Mouse (Mus musculus) spleen, adult 2 months (tissue): ENCODE measurements at regions not wholly inside any gene's neighbourhood (a gene's known extent, or its start where the extent isn't known, plus 50 kb on each side); places are given as distances from the start of the nearest gene placed in this dataset.

Experiments used
- DNase-seq, 2 experiments: peaks; one replicate each; pipeline versions ENCODE4 v3.0.0 to v3.0.0-alpha.2; 2012 to 2021; ENCODE audit warnings: low spot score in 2 of 2, low read depth in 1 of 2
- H3K27ac ChIP-seq: fragments of 200-500 bp; 2 replicates; pipeline ENCODE4 v1.5.1; 2012; ENCODE audit warnings: low read length, inconsistent platforms; ENCODE audit not compliant: insufficient read depth
- H3K27me3 ChIP-seq: fragments of 200-500 bp; 2 replicates; pipeline ENCODE4 v1.6.1; 2012; ENCODE audit warnings: mild to moderate bottlenecking, moderate library complexity, low read length, inconsistent platforms; ENCODE audit not compliant: control insufficient read depth, insufficient read depth
- H3K36me3 ChIP-seq: fragments of 200-500 bp; 2 replicates; pipeline ENCODE4 v1.6.1; 2012; ENCODE audit warnings: mild to moderate bottlenecking, low read length, inconsistent platforms; ENCODE audit not compliant: control insufficient read depth, insufficient read depth
- H3K4me1 ChIP-seq: fragments of 200-500 bp; 2 replicates; pipeline ENCODE4 v1.6.1; 2011; ENCODE audit warnings: inconsistent platforms; ENCODE audit not compliant: control insufficient read depth, insufficient read depth, insufficient read length
- H3K4me3 ChIP-seq: fragments of 200-500 bp; 2 replicates; pipeline ENCODE4 v1.5.1; 2011; ENCODE audit warnings: mild to moderate bottlenecking, inconsistent platforms; ENCODE audit not compliant: insufficient read depth, insufficient read length; ENCODE audit errors: extremely low read depth
- CTCF ChIP-seq: fragments of 200-500 bp; IDR thresholded peaks from 2 replicates; pipeline ENCODE4 v1.5.1; 2011; ENCODE audit warnings: mild to moderate bottlenecking, inconsistent platforms; ENCODE audit not compliant: insufficient read depth, insufficient read length, insufficient replicate concordance; ENCODE audit errors: extremely low read depth
- POLR2A ChIP-seq: fragments of 200-500 bp; IDR thresholded peaks from 2 replicates; pipeline ENCODE4 v1.6.1; 2011; ENCODE audit warnings: low read depth, low read length, inconsistent platforms
- whole genome bisulfite sequencing: fragments of 180-500 bp; shearing (Covaris S2); methylation state at CpG from one replicate; pipeline ENCODE4 v1.1.7; 2018; 5-methylcytosine and 5-hydroxymethylcytosine counted together

DNA sequence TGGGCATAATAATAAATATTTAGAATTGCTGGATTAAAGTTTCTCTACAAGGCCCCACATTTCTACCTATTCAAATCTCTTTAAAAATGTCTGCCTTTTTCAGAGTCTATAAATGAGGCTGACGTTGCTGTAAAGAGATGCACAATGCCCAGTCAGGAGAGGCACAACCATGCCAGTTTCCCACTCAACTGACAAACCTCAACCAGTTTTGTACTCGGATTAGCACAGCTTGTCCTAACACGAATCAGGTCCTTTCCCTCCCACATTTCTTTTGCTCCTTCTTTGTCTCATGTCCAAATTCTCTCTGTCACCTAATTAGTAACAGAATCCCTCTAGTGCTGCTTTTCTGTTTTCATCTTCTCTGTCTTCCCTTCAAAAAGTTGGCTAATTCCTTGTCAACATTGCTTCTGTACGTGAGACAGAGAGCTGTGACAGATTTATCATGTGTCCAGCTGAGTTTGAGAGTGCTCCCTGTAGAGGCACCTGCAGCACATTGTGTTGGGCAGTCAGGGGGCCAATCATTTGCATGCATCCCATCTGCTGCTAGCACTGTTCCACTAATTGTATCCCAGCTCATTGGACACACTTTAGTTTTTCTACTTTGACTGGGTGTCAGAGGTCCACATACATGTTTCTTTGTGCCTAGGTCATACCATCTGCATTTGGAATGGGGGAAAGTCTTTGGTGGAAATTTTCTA is 504.5 kb upstream of the Gpc5 start:
- no peak overlapping the region for H3K27ac ChIP-seq
- H3K36me3 ChIP-seq = no peaks in the 10 kb centered on the region
- H3K4me1 ChIP-seq = no peaks in the 10 kb centered on the region
- WGBS = 67% methylated on average over 4 of the region's 4 CpGs
- TF ChIP-seq POLR2A (no peak), CTCF (no peak)
- no peaks in the 10 kb centered on the region for H3K27me3 ChIP-seq
- H3K4me3 ChIP-seq = no peak overlapping the region
- DNase-seq = no peak

DNA sequence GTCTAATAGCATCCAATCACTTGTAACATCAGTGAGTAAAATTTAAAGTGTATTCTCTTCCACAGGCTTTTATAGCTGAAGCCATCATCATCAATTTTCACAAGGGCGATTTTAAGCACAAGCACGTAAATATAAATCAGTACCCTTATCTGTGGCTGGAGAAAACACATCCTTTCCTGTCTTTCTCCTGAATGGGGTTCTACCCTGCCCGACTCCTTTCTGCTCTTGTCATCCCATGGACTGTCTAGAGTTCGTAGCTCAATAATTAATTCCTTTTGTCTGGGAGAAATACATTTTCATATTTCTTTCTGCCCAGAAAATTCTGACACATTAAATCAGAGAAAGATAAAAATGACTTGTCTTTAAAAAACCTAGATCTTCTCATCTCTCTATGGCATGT is 482.7 kb upstream of the Gpc5 start:
- Histone ChIP-seq H3K36me3 (no peaks in the 10 kb centered on the region), H3K27me3 (no peaks in the 10 kb centered on the region), H3K27ac (no peak overlapping the region), H3K4me1 (no peaks in the 10 kb centered on the region), H3K4me3 (no peak overlapping the region)
- no peak for DNase-seq
- WGBS = 73% methylated on average over 4 of the region's 4 CpGs
- no peak for TF ChIP-seq CTCF
- no peak for TF ChIP-seq POLR2A

DNA sequence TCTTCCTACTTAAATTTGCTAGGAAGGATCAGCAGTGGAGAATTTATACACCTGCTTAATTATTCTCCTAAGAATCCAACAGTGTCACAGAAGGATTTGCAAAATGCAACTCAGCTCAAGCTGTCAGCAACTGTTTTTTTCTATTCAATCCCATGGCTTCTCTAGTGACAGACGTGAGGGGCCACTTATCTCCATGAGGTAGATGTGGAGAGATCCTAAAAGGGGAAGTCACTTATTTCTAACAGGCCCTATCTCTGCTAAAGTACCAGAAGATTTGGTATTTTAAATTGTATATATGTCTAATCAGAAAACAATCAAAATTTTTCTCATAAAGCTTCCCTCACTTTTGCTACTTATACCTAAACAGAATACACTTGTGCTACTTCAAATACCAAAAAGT is 479.6 kb upstream of the Gpc5 start:
- H3K4me1 ChIP-seq = no peaks in the 10 kb centered on the region
- no peak for TF ChIP-seq POLR2A
- TF ChIP-seq CTCF = no peak
- no peaks in the 10 kb centered on the region for H3K27me3 ChIP-seq
- H3K36me3 ChIP-seq = no peaks in the 10 kb centered on the region
- WGBS = 27% methylated on average over 1 of the region's 1 CpGs
- no peak for DNase-seq
- no peak overlapping the region for H3K27ac ChIP-seq
- no peak overlapping the region for H3K4me3 ChIP-seq

DNA sequence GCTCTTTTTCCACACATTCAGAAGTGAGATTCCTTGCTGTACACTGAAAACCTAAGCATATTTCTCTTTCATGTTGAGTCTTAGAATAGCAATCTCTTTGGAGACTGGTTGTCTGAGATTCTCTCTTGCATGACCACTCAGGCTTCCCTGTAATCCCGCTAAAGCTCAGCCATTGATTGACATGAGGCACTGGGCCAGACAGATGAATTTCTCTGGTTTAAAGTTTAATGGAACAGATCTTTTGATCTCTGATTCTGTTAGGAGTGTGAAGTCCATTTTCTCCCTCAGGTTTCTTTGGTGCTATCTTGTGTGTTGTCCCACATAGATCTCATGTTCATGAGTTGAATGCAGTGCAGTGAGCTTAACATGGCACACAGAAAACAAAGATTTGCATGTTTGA is 435.4 kb upstream of the Gpc5 start:
- no peak for TF ChIP-seq CTCF
- TF ChIP-seq POLR2A = no peak
- Histone ChIP-seq H3K27me3 (no peaks in the 10 kb centered on the region), H3K4me3 (no peak overlapping the region), H3K4me1 (no peaks in the 10 kb centered on the region), H3K36me3 (no peaks in the 10 kb centered on the region), H3K27ac (no peak overlapping the region)
- no peak for DNase-seq
- WGBS = 83% methylated on average over 1 of the region's 1 CpGs

DNA sequence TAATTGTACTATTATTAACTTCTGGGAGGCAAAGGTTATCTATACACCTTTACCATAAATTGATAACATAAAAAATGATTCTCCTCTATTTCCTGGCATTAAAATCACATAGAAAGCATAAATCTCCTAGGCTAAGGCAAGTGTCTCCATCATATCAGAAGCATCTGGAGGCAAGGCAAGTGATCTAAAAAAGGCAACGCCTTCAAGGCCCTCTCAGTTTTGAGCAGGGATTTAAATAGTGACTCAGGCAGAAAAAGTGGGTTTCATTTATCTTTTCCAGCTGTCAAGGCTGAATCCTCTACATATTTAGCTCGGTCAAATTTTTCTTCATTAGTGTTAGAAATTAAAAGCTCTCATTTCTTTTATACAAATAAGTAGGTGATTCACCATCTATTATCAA is 430.0 kb upstream of the Gpc5 start:
- TF ChIP-seq POLR2A = no peak
- no peak for TF ChIP-seq CTCF
- 73% methylated on average over 2 of the region's 2 CpGs for WGBS
- DNase-seq = no peak
- no peaks in the 10 kb centered on the region for H3K4me1 ChIP-seq
- no peaks in the 10 kb centered on the region for H3K27me3 ChIP-seq
- no peak overlapping the region for H3K4me3 ChIP-seq
- no peak overlapping the region for H3K27ac ChIP-seq
- no peaks in the 10 kb centered on the region for H3K36me3 ChIP-seq

DNA sequence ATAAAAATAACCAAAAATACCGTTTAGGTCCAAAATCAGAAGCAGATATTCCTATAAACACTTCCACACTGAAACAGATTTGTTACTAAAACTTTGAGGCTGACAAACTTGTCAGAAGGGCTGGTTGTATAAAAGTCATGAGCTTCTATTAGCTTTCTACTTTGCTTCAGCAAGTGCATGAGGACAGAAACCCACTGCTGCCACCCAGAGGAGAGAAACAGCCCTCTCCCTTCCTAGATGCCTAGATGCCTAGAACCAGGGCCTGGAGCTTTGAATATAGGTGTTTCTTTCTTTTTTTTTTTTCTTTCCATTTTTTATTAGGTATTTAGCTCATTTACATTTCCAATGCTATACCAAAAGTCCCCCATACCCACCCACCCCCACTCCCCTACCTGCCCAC is 406.9 kb upstream of the Gpc5 start:
- H3K36me3 ChIP-seq = no peaks in the 10 kb centered on the region
- no peak for TF ChIP-seq CTCF
- TF ChIP-seq POLR2A = no peak
- no peak overlapping the region for H3K4me3 ChIP-seq
- no peaks in the 10 kb centered on the region for H3K4me1 ChIP-seq
- WGBS = 68% methylated on average over 1 of the region's 1 CpGs
- H3K27me3 ChIP-seq = no peaks in the 10 kb centered on the region
- no peak overlapping the region for H3K27ac ChIP-seq
- DNase-seq = no peak

DNA sequence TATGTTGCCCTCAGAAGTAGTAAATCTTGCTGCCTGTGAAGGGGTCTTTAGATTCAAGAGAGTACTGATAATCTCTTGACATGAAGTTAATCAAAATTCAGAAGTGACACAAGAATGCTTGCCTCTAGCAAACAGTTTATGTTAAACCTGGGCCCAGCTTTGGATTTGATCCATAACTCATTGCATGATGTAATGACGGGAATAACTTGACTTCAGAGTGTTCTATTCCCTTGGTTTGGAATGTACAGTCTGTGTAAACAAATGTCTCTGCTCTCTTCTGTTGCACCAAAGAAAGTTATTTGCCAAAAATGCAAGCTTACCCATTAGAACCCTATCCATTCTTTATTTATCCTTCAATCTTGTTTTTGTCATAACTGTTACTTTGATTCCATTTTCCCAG is 397.1 kb upstream of the Gpc5 start:
- Histone ChIP-seq H3K27me3 (no peaks in the 10 kb centered on the region), H3K36me3 (no peaks in the 10 kb centered on the region), H3K4me3 (no peak overlapping the region), H3K27ac (no peak overlapping the region), H3K4me1 (no peaks in the 10 kb centered on the region)
- 75% methylated on average over 1 of the region's 1 CpGs for WGBS
- TF ChIP-seq CTCF = no peak
- no peak for TF ChIP-seq POLR2A
- no peak for DNase-seq

DNA sequence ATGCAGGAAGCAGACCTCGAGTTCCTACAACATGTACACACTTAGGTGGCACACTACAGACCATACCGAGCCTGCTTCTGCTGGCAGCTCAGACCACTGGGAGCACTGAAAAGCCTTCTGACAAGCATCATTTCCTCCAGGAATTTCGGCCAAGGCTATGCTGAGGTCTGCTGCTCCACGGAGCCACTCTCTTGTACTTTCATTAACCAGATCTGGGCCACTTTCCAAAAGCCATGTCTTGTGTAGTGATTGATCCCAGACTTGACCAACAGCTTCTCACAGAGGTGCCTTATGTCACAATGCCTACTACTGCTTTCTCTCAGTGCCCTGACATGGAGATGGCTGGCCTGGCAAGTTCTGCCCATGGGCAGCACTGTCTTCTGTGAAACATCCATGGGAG is 394.5 kb upstream of the Gpc5 start:
- TF ChIP-seq POLR2A (no peak), CTCF (no peak)
- H3K4me1 ChIP-seq = no peaks in the 10 kb centered on the region
- DNase-seq = no peak
- no peak overlapping the region for H3K27ac ChIP-seq
- 73% methylated on average over 4 of the region's 4 CpGs for WGBS
- no peak overlapping the region for H3K4me3 ChIP-seq
- no peaks in the 10 kb centered on the region for H3K36me3 ChIP-seq
- no peaks in the 10 kb centered on the region for H3K27me3 ChIP-seq
